Mouse (Mus musculus) MEL (cell line): ENCODE data around the gene Sept3.

Experiments
- CTCF ChIP-seq, 3 experiments: IDR thresholded peaks in 2 of 3; conservative IDR thresholded peaks in 1 of 3; 2 replicates each; pipeline ENCODE4 v1.5.1; 2011 to 2012; ENCODE audit warnings: low read length in 3 of 3, low read depth in 2 of 3, mild to moderate bottlenecking in 2 of 3, improper control_type of control experiment in 1 of 3, inconsistent platforms in 1 of 3, mixed read lengths in 1 of 3, moderate library complexity in 1 of 3; ENCODE audit not compliant: control insufficient read depth in 1 of 3, insufficient read depth in 1 of 3, poor library complexity in 1 of 3, severe bottlenecking in 1 of 3
- E2F4 ChIP-seq: IDR thresholded peaks from 2 replicates; pipeline ENCODE4 v1.6.1; 2011; ENCODE audit warnings: low read depth, low read length, improper control_type of control experiment, borderline replicate concordance
- ETS1 ChIP-seq: IDR thresholded peaks from 2 replicates; pipeline ENCODE4 v1.6.1; 2012; ENCODE audit warnings: low read depth, mild to moderate bottlenecking, inconsistent platforms, low read length, improper control_type of control experiment, moderate library complexity
- GATA1 ChIP-seq: IDR thresholded peaks from 2 replicates; pipeline ENCODE4 v1.6.1; 2011; ENCODE audit warnings: low read depth, low read length, improper control_type of control experiment
- NRF1 ChIP-seq: IDR thresholded peaks from 2 replicates; pipeline ENCODE4 v1.6.1; 2014; ENCODE audit warnings: low read depth, mild to moderate bottlenecking, inconsistent platforms, low read length, improper control_type of control experiment, moderate library complexity; ENCODE audit not compliant: poor library complexity, insufficient read depth, severe bottlenecking
- POLR2AphosphoS2 ChIP-seq: IDR thresholded peaks from 2 replicates; pipeline ENCODE4 v1.6.1; 2011; ENCODE audit warnings: low read length, improper control_type of control experiment

DNA sequence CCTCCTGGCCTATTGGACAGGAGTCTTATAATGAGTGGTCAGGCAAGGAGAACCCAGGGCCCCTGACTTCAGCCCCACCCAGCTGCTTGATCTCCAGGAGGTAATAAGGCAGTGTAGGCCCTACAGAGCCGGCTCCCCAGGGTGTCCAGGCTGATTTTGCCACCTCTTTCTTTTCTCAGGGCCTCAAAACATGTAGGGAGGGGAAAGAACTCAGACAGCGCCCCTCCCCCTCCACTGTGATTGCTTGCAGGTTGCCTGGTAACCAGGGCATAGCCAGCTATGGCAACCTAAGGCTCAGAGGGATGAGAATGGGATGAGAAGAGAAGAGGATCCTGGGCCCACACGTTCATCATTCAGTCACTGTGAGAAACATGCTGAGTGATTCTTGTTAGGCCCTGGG is 6.5 kb upstream of the Sept3 start:
- TF ChIP-seq GATA1, result no peak
- TF ChIP-seq POLR2AphosphoS2, result no peak
- TF ChIP-seq CTCF (IDR thresholded peaks at IDR 0.05 in 2 of 3, conservative IDR thresholded peaks at IDR 0.05 in 1 of 3; ENCODE audit: control insufficient read depth in 1 of 3, insufficient read depth in 1 of 3, low read depth in 2 of 3, low read length in 3 of 3, poor library complexity in 1 of 3, severe bottlenecking in 1 of 3), result no peak
- TF ChIP-seq ETS1, result no peak
- no peak for TF ChIP-seq E2F4
- TF ChIP-seq NRF1, result no peak
